Mouse (Mus musculus) mammary gland, adult 2 months (tissue): Measurements from ENCODE around the gene Gtpbp8. TPM values are rescaled to one million over a fixed set of nuclear protein-coding genes. Genes with fewer than 3 reads are reported as not detected.

Experiments
- polyA plus RNA-seq: library from polyadenylated mRNA; depleted of rRNA; stranded (reverse); fragments of >200 nt; gene quantifications from 2 replicates; pipeline ENCODE4 v1.2.3, GENCODE M21; 2012; ENCODE audit warnings: low replicate concordance; rRNA removed

Gtpbp8 gene
- 4.9 and 13.4 TPM in 2 replicates for polyA plus RNA-seq

DNA sequence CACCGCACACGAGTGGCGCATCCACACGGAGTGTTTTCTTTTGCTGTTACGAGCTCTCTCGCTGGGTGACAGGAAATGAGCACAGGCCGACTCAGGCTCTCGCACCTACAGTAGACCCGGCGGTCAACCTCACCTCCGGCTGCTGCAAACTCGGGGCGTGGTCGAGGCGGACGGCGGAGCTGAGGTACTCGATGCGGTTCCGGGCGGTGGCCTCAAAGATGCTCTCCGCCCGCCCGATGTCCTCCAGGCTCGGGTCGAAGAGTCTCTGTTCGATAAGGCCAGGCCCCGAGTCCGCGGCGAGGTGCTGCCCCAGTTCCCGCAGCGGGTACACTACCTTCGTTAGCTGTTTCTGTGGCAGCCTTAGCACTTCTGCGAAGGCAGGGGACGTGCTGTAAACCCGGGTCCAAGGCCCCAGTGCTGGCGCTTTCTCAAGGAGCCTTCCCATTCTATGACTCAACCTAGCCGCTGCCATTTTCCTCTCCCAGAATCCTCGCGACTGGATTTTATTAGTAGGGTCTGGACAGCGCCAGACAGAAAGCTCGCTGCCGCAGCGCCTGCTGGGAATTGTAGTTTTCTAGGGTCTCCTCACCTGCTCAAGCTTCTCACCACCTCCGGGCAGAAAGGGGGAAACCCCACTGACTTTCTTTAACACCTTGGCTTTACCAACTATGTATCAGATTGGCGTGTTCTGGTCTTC is at the start of gene Gtpbp8:
TSS of gene Gtpbp8 (minus strand) at position 498 of the 697 bp plus-strand sequence.

DNA sequence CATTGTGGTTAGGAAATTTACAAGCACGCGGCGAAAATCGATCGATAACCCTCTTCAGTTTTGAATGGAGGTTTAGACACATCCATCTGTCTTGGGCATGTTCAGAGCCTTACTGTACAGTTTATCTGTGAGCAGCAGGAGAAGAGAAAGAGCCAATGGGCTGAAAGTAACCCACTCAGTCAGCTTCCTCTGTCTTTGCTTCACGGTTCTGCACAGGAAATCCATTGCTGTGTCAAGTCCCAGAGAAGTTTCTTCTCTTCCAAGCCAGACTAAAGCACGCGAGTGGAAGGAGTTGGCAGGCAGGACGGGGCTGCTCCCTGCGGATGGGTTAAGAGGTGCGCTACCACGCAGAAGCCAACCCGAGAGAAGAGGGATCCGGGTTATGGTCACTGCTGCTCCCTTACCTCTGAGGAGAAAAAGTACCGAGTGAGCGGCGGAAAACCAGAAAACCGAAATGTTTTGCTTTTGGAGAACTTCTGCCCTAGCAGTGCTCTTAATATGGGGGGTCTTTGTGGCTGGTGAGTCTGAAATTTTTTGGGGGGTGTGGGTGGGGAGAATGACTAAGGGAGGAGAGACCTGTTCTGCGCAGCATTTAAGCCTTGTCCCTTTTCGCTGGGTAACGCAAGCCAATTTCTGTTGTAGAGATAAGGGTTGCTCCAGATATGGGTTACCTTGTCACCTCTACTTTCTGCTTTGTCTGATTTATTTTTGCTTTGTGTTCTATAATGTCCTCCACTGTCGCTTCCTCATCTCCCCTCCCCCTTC is 19.6 kb upstream of the Gtpbp8 start, which contains the start of gene Cd200r1:
TSS of gene Cd200r1 (plus strand) at position 182 of the 765 bp plus-strand sequence.

DNA sequence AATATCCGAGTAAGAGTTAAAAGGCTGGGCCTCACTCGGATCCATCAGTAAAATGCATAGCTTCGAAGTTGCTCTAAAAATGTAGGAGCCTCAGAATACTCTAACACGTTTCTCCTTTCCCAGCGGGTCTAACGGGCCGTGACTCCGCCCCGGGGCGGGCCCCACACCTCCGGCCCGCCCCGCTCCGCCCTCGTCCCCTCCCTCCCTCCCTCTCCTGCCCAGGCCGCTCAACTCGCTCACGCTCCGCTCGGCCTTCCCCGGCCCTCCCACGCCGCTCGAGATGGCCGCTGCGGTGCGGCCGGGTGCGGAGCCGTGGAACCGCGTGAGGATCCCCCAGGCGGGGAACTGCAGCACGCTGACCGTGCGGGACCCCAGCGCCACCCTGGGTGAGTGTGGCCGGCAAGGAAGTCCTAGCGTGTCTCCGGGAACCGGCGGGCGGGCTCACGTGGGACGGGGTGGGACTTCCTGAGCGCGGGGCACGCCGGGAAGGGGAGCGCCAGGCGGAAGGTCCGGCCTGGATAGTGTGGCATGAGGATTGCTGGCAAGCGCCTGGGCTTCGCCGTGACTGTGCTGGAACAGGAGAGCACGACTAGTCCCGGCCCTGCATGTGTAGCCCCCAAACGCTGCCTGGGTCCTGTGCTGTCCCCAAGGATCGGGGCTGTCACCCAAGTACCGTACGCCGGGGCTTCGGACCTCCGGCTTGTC is 21.9 kb downstream of the Gtpbp8 start, which contains the start of gene Nepro:
TSS of gene Nepro (plus strand) at position 219 of the 705 bp plus-strand sequence.

Other genes starting within 250 kb of the Gtpbp8 start
- 14.0 and 16.3 TPM in 2 replicates for gene Boc, start 187.5 kb downstream of the Gtpbp8 start, polyA plus RNA-seq
- gene Nepro, start 22.1 kb downstream of the Gtpbp8 start, polyA plus RNA-seq, result 4.2 and 4.4 TPM in 2 replicates
- gene Cd200r1, start 19.4 kb upstream of the Gtpbp8 start, polyA plus RNA-seq, result 1.9 and 4.7 TPM in 2 replicates
- 0.91 and 1.8 TPM in 2 replicates for gene Cd200r4, start 65.4 kb upstream of the Gtpbp8 start, polyA plus RNA-seq
- gene Cd200r2, start 120.7 kb upstream of the Gtpbp8 start, polyA plus RNA-seq, result not detected in 2 replicates
- 0.18 and 0.85 TPM in 2 replicates for gene Cd200r3, start 197.3 kb upstream of the Gtpbp8 start, polyA plus RNA-seq